Mouse (Mus musculus) heart, postnatal 0 days (tissue): ENCODE measurements at regions not wholly inside any gene's neighbourhood (a gene's known extent, or its start where the extent isn't known, plus 50 kb on each side); places are given as distances from the start of the nearest gene placed in this dataset.

Experiments
- CTCF ChIP-seq: IDR thresholded peaks from 2 replicates; pipeline ENCODE4 v1.5.1; 2016; ENCODE audit warnings: antibody characterized with exemption, control low read depth, low read depth
- EP300 ChIP-seq: IDR thresholded peaks from 2 replicates; pipeline ENCODE4 v1.6.1; 2016; ENCODE audit warnings: antibody characterized with exemption, low read depth

DNA sequence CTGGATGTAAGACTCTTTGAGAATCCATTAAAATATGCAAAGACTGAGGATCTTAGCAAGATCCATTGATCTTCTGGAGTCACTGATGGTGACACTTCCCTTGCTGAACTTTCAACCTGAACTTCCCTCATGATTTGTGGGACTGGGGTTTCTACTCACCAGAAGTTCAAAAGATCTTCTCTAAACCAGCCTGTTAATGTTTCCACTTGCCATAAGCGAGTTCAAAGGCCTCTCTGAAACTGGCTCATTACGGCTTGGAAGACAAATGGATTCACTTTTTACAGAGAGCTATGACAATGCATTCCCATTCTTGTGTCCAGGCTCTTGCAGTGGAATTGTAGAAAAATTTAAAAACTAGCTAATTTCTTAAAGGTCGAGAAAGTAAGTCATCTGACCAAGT is 102.6 kb downstream of the Plk2 start:
- TF ChIP-seq CTCF: no peak
- TF ChIP-seq EP300: no peak
